Mouse (Mus musculus) embryonic stem cell, embryonic (primary cell): ENCODE data around the gene Ush1c.
"Not testable (repeated sequence)": the region's sequence is repeated elsewhere in the genome, so short reads cannot be mapped to it uniquely, and the experiment has no call there.

ENCODE experiments used
- CTCF ChIA-PET, 4 experiments: fragments of 300-600 bp in 2 of 4; fragments of 350-600 bp in 2 of 4; sonication (Branson Sonifier 250); formaldehyde crosslinking; loops; one replicate each; lab custom pipeline; 2022; ENCODE audit warnings: inconsistent platforms in 2 of 4; lab: Charles Lee
- POLR2A ChIA-PET, 4 experiments: fragments of 300-600 bp in 2 of 4; fragments of 350-600 bp in 2 of 4; sonication (Branson Sonifier 250); formaldehyde crosslinking; loops; one replicate each; lab custom pipeline; 2022; ENCODE audit warnings: antibody characterized with exemption in 4 of 4, inconsistent platforms in 1 of 4; lab: Charles Lee

The Ush1c gene

DNA sequence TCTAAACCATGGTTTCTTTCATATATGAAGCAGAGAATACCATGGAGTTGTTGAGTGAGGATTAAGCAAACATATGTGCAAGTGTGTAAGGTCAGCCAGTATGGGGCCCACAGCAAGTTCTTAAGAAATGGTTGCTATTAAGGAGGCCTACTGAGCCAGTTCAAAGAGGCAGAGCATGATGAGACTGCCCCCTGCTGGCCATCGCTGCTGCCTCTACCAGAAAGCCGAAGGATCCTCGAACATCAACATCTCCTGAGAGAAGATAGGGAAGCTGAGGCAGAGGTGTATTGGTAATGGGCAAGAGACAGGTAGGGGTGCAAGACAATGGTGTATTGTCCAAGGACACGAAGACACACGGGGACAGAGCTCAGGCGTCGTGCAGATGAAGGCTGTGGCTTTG lies 12.1 kb downstream of the Ush1c start:
- CTCF ChIA-PET = interaction anchor here in 3 of 4 experiments (0.6 to 2.1 kb wide), 10 partner anchors 9 to 167 kb away, joined by 3 to 20 read pairs (median 4); partner anchors contain the start of gene Ush1c (in 1 of the 3)

DNA sequence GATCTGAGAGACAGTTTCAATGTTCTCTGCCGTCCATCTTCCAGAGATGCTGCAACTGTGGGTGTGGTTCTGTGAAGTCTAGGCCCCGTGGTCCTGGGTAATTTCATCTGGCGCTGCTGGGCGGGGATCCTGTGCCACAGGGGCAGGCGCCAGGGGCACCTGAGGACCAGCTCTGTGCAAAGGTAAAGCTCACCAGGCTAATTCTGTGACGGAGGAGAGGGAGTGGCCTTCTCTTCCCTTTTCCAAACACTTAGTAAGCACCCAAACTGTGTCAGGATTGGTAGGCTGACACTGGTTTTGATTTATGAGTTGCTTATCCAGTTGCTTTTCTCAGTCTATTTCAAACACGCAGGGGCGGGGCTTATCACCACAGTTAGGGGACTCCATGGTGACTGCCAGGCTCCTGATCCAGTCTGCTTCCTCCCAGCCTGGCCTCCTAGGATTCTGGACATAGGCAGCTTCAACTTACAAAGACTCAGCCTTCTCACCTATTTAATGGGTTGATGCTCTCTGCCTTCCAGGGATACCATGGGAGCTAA lies 17.6 kb downstream of the Ush1c start:
- ChIA-PET POLR2A (interaction anchor here in 1 of 4 experiments (1.1 kb wide), 1 partner anchor 30 kb away, joined by 5 read pairs; no protein-coding TSS in a partner anchor), CTCF (no interaction called here)

More for the DNA sequence above, 12.1 kb downstream of the Ush1c start:
- POLR2A ChIA-PET = interaction anchor here in 3 of 4 experiments (0.6 to 1.1 kb wide), 3 partner anchors 9 to 166 kb away, joined by 3 to 4 read pairs (median 3); no protein-coding TSS in a partner anchor

DNA sequence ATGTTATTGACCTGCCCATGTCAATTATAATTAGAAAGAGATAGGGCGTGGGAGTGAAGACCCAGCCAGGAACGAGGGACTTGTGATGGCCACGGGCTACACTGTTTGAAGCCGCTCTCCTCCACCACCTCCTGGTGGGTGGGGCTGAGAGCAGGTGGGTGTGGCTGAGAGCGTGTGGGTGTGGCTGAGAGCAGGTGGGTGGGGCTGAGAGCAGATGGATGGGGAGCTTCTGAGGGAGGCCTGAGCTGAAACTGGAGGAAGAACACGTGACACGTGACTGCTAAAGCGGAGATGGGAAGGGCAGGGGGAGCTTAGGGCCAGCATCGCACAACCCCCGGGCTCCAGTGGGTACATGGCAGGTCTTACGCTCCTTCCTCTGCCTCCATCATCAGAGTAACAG lies 19.9 kb downstream of the Ush1c start:
- ChIA-PET CTCF (interaction anchor here in 3 of 4 experiments (0.5 to 3.9 kb wide), 12 partner anchors 9 to 619 kb away, joined by 3 to 10 read pairs (median 4); partner anchors contain the start of genes Syngr4 (in 1 of the 3), Tmem143 (in 1 of the 3) and Ush1c (in 1 of the 3)), POLR2A (interaction anchor here in 3 of 4 experiments (0.6 to 3.4 kb wide), 16 partner anchors 10 to 479 kb away, joined by 3 to 16 read pairs (median 4); partner anchors contain the start of genes Abcc8 (in 1 of the 3) and Otog (in 1 of the 3))

DNA sequence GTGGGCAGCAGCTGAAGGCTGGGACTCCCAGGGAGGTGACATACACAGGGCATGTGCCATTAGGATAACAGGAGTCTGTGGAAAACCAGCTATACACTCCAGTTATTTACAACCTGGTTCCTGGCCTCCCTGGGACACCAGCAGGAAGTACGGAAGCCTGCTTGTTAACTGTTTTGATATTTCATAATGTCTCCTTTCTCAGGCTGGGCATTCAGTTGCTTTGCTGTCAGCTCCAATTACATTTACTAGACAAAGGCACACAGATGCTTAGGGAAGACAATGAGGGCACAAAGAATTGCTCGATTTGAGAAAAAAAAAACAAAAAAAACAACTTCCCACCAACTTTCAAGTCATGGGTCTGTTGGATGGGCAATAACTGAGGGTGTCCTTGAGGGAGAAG lies 21.8 kb downstream of the Ush1c start:
- ChIA-PET POLR2A (interaction anchor here in 3 of 4 experiments (0.6 to 3.4 kb wide), 5 partner anchors 8 to 543 kb away, joined by 5 to 16 read pairs (median 5); no protein-coding TSS in a partner anchor), CTCF (interaction anchor here in 3 of 4 experiments (0.7 to 3.9 kb wide), 3 partner anchors 11 to 213 kb away, joined by 3 to 10 read pairs (median 3); no protein-coding TSS in a partner anchor)

DNA sequence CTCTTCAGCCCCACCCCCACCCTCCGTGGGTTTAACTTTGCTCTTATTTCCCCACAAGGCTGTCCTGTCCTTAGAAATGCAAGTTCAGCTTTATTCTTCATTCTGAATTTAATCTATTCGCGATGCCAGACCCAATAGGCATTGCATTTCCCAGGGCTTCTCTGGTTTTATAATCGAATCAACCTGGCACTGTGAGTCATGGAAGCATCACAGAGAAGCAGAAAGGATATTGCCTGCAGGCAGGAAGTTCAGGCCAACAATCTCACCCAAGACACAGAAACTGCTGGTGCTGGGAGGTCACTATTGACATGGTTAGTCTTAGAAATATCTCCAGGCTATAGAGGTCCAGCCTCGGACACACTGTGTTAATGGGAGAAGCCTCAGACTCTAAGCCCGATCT lies 28.0 kb downstream of the Ush1c start:
- ChIA-PET CTCF (interaction anchor here in 1 of 4 experiments (0.6 kb wide), 1 partner anchor 113 kb away, joined by 5 read pairs; no protein-coding TSS in a partner anchor), POLR2A (interaction anchor here in 2 of 4 experiments (0.7 to 1.8 kb wide), 2 partner anchors 10 to 409 kb away, joined by 3 to 4 read pairs; no protein-coding TSS in a partner anchor)

DNA sequence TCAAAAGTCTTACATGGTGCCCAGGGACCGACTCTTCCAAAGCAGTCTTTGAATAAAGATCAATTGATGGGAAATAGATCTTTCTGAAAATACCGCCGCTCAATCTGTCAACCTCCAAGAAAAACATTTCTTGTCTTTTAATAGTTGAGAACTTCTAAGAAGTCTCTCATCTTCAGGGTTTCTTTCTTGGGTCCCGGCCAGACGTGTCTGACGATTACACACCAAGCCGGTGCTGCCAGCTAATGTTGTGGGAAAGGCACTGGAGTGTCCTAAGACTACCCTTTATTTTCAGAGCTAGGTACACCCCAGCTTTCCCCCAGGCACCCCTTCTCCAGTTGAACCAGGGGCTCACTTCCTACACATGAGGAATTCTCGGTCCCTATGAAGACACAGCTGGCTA lies 30.2 kb downstream of the Ush1c start:
- POLR2A ChIA-PET = interaction anchor here in 1 of 4 experiments (2.3 kb wide), 1 partner anchor 10 kb away, joined by 10 read pairs; no protein-coding TSS in a partner anchor
- CTCF ChIA-PET = interaction anchor here in 1 of 4 experiments (0.9 kb wide), 1 partner anchor 11 kb away, joined by 3 read pairs; no protein-coding TSS in a partner anchor

DNA sequence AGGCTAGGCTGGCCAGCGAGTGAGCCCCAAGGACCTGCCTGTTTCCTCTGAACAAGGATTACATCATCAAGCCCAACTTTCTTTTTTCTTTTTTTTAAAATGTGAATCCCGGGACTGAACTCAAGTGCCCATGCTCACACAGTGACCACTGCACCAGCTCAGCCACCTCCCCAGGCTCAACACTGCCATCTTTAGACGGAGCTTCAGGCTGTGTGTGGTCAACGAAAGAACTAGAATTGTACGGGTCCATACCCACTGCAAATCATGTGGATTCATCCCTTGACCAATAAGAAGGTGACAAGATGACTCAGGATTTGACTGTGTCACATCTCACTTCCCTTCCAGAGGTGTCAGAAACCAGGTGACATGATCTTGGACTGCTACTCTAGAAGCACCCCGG lies 33.5 kb downstream of the Ush1c start:
- POLR2A ChIA-PET = interaction anchor here in 2 of 4 experiments (0.9 to 2.0 kb wide), 3 partner anchors 14 to 397 kb away, joined by 3 to 16 read pairs (median 3); no protein-coding TSS in a partner anchor
- CTCF ChIA-PET = interaction anchor here (0.8 to 1.8 kb wide), 11 partner anchors 8 to 188 kb away, joined by 3 to 10 read pairs (median 5); no protein-coding TSS in a partner anchor

DNA sequence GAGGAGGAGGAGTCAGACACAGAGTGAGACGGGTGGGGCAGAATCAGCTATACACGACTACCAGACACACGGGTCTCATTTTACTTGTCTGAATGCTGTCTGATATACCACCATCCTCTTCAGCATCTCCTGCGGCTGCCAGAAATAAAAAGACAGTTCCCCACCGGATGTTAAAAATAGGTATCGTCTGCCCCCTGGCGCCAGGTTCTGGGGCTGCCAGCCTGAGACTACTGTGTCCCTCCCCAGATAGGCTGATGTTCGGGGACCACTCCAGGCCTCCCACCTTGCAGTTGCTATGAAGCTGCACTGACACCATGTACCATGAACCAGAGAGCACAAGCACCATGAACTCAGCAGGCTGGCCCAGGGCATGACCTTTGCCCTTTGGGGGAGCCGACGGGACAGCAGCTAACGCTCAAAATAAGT lies 34.2 kb downstream of the Ush1c start:
- CTCF ChIA-PET = interaction anchor here (0.7 to 1.8 kb wide), 15 partner anchors 9 to 219 kb away, joined by 3 to 11 read pairs (median 5); partner anchors contain the start of gene Ush1c (in 1 of the 4)
- POLR2A ChIA-PET = interaction anchor here in 2 of 4 experiments (0.9 to 2.0 kb wide), 7 partner anchors 14 to 465 kb away, joined by 3 to 16 read pairs (median 3); no protein-coding TSS in a partner anchor

DNA sequence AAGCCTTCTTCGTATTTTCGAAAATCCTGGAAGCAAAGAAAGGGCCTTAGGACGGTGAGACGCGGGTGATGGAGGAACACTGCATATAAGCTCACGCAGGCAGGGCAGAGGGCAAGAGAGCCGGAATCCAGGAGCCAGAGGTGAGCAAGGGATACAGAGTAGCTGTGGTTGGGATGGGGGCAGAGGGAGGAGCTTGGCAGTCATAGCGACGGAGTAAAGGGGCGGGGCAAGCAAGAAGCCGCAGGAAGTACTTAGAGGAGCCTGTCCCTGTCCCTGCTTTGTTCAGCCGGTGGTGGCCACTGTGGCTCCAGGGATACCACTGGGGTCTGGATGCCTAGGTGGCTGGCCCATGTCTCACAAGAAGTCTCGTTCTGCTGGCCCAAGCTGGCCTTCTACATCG lies 36.7 kb downstream of the Ush1c start:
- CTCF ChIA-PET = interaction anchor here (0.5 to 1.0 kb wide), 14 partner anchors 17 to 405 kb away, joined by 3 to 13 read pairs (median 3); no protein-coding TSS in a partner anchor
- POLR2A ChIA-PET = interaction anchor here (0.6 to 1.9 kb wide), 11 partner anchors 8 to 483 kb away, joined by 3 to 7 read pairs (median 3); no protein-coding TSS in a partner anchor

DNA sequence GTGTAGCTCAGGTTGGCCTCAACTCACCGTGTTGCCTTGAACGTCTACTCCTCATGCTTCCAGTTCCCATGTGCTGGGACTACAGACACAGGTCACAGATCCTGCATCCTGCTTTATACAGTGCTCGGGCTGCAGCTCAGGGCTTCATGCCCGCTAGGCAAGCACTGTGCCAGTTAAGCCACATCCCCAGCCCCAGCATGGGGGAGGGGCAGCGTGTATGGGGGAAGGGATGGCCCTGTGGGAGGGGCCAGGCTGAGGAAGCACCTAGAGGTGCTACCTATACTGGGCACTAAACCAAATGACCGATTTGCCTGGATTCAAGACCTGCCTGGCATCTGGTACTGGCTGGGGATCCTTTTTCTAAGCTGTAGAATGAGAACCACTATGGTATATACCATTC lies 38.3 kb downstream of the Ush1c start:
- POLR2A ChIA-PET = no interaction called here
- CTCF ChIA-PET = no interaction called here

DNA sequence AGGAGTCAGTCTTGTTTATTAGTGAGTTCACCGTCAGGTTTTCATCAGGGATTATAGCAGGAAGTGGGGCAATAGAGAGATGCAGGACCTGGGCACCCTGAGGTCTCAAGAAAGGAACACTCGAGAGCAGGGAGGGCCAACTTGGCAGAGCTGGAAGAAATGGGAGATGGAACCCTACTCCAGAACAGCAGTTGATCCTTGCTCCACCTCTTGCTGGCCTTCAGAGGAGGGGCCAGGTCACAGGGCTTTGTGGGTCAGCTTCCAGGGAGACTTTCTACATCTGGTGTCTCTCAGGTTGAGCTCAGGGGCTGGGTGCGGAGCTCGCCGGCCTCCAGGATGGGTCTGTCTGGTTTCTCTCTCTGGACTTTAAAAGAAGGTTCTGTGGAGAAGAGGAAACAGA lies 42.9 kb downstream of the Ush1c start:
- CTCF ChIA-PET = interaction anchor here in 2 of 4 experiments (0.5 to 2.1 kb wide), 3 partner anchors 14 to 235 kb away, joined by 3 to 5 read pairs (median 4); no protein-coding TSS in a partner anchor
- POLR2A ChIA-PET = no interaction called here

DNA sequence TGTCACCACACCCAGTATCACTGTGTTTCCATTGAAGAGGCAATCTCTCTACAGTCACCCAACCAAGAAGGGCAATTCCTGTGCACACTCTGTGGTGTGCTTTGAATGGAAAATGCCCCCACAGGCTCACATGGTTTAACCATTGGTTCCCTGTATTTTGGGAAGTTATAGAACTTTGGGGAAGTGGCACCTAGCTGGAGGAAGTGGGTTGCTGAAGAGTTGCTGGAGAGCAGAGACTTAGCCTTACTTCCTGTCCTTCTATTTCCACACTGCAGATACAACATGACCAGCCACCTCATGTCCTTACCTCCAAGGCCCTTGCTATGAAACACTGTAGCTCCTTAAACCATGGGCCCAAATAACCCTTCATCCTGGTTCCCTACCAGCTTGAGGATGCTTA lies 54.1 kb downstream of the Ush1c start:
- POLR2A ChIA-PET = interaction anchor here in 1 of 4 experiments (1.4 kb wide), 1 partner anchor 98 kb away, joined by 5 read pairs; no protein-coding TSS in a partner anchor
- CTCF ChIA-PET = interaction anchor here in 1 of 4 experiments (0.6 to 2.2 kb wide), 2 partner anchors 83 to 88 kb away, joined by 3 to 7 read pairs; no protein-coding TSS in a partner anchor

DNA sequence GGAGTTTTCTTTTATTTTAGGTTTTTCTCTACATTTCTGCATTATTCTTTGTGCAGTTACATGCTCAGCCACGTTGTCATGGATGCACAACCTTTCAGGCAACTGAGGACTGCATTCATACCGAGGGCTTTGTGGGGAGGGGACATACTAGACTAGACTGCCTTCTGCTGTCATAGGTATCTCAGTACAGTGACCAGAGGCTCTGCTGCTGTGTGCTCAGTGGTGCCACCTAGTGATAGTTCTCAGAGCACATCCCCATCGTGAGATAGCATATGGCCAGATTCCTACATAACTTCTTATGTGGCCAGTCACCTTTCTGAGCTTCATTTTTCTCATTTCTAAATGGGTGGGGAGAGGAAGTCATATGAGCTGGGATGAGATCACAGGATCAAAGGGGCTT lies 56.7 kb downstream of the Ush1c start:
- CTCF ChIA-PET = interaction anchor here in 3 of 4 experiments (0.6 to 1.2 kb wide), 6 partner anchors 14 to 167 kb away, joined by 3 to 6 read pairs (median 3); no protein-coding TSS in a partner anchor
- POLR2A ChIA-PET = interaction anchor here in 1 of 4 experiments (0.5 to 1.9 kb wide), 2 partner anchors 37 to 167 kb away, joined by 3 to 5 read pairs; no protein-coding TSS in a partner anchor

DNA sequence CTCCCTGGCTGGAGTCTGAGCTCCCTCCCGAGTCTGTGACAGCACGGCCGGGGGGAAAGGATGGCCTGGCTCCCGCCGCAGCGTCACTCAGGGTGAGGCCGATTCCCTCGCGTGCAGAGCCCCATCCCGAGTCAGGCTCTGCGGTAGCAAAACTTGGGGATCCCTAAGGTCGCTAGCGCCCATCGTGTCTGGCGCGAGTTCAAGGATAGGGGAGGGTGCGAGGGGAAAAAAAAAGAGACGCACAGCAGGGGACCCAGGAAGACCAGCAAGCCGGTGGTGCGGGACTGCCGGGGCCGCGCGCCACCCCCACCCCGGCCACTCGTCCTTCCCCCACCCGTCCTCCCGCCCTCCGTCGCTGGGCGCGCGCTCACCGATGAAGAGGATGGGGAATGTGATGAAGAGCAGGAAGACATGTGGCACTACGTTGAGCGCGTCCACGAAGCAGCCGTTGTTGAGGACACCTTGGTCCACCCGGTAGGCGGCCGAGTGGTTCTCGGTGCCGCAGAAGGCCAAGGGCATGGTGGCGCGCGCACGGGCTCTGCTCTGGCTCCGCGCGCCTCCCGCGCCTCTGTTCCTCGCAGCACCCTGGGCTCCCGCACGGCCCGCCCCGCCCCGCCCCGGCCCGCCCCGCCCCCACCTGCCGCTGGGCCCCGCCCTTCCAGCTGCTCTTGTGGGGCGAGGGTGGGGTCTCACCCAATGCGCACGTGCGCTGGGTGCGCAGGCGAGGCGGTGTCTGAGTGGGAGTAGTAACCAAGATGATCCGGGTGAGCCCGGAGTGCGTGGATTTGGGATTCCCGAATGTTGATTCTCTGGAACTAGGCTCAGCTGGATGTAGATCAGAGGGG lies 58.6 kb downstream of the Ush1c start, which contains the start of gene Abcc8:
Abcc8 (minus strand) TSS at position 603 of the 845 bp plus-strand sequence.
- ChIA-PET POLR2A (interaction anchor here in 2 of 4 experiments (0.6 to 1.6 kb wide), 7 partner anchors 11 to 428 kb away, joined by 3 to 8 read pairs (median 3); partner anchors contain the start of gene Cyth2 (in 1 of the 2)), CTCF (interaction anchor here (0.5 to 1.8 kb wide), 15 partner anchors 10 to 1161 kb away, joined by 3 to 7 read pairs (median 4); partner anchors contain the start of gene Kcnc1 (in 1 of the 4))

DNA sequence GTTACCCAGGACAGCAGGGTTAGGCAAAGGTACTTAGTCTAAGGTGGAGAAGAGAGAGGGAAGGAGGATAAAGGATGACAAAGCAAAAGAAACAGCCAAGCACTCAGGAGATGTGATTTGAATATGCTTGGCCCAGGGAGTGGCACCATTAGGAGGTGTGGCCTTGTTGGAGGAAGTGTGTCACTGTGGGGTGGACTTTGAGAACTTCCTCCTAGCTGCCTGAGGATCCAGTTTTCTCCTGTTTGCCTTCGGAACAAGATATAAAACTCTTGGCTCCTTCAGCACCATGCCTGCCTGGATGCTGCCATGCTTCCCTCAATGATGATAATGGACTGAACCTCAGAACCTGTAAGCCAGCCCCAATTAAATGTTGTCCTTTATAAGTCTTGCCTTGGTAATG lies 69.3 kb downstream of the Ush1c start:
- CTCF ChIA-PET = not testable (repeated sequence)
- POLR2A ChIA-PET = interaction anchor here in 1 of 4 experiments (0.7 kb wide), 1 partner anchor 49 kb away, joined by 3 read pairs; no protein-coding TSS in a partner anchor

DNA sequence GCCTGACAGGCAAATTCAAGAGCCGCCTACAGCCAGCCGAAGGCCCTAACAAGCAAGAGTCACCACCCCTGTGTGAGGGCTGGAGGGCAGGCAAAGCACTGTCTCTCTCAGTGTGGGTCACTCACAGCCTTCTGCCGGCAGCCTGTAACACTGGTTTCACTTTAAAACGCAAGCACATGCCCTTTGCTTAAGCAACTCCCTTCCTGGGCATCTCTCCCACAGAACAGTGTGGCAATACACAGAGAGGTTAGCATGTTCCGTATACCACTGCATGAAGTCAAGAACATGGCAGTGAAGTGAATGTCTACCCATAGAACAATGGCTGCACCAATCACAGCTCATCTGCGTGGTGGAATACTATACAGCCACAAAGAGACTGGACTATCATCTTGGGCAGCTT lies 69.9 kb downstream of the Ush1c start:
- ChIA-PET POLR2A (no interaction called here), CTCF (no interaction called here)

DNA sequence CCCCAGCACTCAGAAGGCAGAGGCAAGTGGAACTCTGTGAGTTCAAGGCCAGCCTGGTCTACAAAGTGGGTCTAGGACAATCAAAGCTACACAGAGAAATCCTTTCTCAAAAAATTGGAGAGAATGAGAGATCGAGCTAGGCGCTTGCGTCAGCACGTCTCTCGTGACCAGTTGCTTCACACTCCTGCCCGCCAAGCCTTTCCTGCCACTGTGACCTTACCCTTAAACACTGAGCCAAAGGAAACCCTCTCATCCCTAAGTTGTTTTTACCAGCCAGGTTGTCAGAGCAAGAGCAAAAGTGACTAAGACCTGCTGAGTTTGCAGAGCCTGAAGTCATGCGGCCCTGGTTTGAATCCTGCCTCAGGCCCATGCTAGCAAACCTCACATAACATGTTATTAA lies 70.4 kb downstream of the Ush1c start:
- CTCF ChIA-PET = no interaction called here

More for the DNA sequence above, 70.4 kb downstream of the Ush1c start:
- POLR2A ChIA-PET = no interaction called here
